Mouse (Mus musculus): ENCODE data around the gene Zbtb49. TPM values are rescaled to one million over a fixed set of nuclear protein-coding genes. Genes with fewer than 3 reads are reported as not detected.

Zbtb49 gene
- total RNA-seq, 4 experiments from 2014 or later = 2.7 to 4.8 (median 3.1) TPM

Other genes with a start within 250 kb of the Zbtb49 start
- 10 to 100 TPM; 14.1 to 17.5 (median 14.4) TPM for gene Stx18, start 181.7 kb downstream of the Zbtb49 start, total RNA-seq (2022)
- gene Nsg1, start 60.5 kb downstream of the Zbtb49 start, total RNA-seq (2022) = 1 to 10 TPM; 7.0 to 9.4 (median 8.0) TPM
- gene Lyar, start within 50 bp of the Zbtb49 start, total RNA-seq (2022) = 10 to 100 TPM; 16.0 to 20.0 (median 18.9) TPM
- 10 to 100 TPM in 3 of 4 experiments, 1 to 10 TPM in 1; 9.5 to 12.0 (median 11.6) TPM for gene Tmem128, start 39.7 kb upstream of the Zbtb49 start, total RNA-seq (2022)
- gene Otop1, start 55.5 kb upstream of the Zbtb49 start, total RNA-seq (2022) = under 1 TPM; 0.12 to 0.28 (median 0.18) TPM
- gene Drd5, start 98.9 kb upstream of the Zbtb49 start, total RNA-seq (2022) = not detected